Mouse (Mus musculus) lung, postnatal 0 days (tissue): ENCODE results near the gene Rin1.

Experiments used
- CTCF ChIP-seq: IDR thresholded peaks from 2 replicates; pipeline ENCODE4 v1.5.1; 2016; ENCODE audit warnings: antibody characterized with exemption, mild to moderate bottlenecking
- EP300 ChIP-seq: IDR thresholded peaks from 2 replicates; pipeline ENCODE4 v1.6.1; 2016; ENCODE audit warnings: antibody characterized with exemption, mild to moderate bottlenecking, control low read depth

DNA sequence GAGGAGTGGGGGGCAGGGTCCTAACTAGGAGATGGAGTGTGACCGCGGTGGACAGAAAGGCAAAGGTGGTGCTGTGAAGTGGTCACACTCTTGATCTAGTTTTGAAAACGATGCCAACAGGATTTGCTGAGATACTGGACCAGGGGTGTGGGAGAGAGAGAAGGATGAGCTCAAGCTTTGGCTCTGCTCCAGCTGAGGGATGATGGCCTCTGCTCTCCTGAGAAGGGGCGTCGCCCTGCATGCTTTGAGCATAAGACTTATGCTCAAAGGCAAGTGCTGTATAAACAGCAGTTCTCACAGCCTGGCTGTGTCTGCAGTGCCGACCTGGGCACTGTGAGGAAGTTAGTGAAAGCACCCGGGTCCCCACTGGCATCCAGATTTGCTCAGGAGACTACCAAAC is 14.8 kb downstream of the Rin1 start:
- TF ChIP-seq CTCF = no peak
- no peak for TF ChIP-seq EP300
